Mouse (Mus musculus) thymus, adult 2 months (tissue): ENCODE results near the gene Ear1.
"Not testable (repeated sequence)": the region's sequence is repeated elsewhere in the genome, so short reads cannot be mapped to it uniquely, and the experiment has no call there.

Source experiments
- CTCF ChIP-seq: fragments of 200-500 bp; IDR thresholded peaks from 2 replicates; pipeline ENCODE4 v1.5.1; 2012; ENCODE audit warnings: mild to moderate bottlenecking, control low read depth, low read length, moderate library complexity, borderline replicate concordance; ENCODE audit not compliant: control insufficient read depth, poor library complexity, insufficient read depth; ENCODE audit errors: extremely low read depth
- POLR2A ChIP-seq: fragments of 200-500 bp; IDR thresholded peaks from 2 replicates; pipeline ENCODE4 v1.6.1; 2012; ENCODE audit warnings: mild to moderate bottlenecking, low read length, control low read depth, moderate library complexity; ENCODE audit not compliant: control insufficient read depth, poor library complexity, insufficient read depth; ENCODE audit errors: extremely low read depth

DNA sequence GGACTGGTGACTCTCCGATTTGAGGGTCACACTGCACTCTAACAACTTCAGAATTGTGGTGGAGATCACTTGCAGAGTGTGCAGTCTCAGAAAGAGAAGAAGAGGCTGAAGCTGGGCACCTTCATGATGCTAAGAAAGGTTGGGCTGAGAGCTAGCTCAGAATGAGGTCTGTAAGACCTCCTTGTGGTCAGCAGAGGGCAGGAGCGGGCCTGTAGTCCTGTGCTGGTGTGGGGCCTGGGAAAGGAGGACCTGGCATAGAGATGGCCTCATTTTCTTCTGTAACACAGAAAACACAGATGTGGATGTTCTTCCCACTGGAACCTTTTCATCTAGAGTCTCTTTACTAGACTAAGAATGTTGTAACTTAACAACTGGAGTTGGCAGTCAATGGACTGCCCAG is 53.4 kb downstream of the Ear1 start:
- not testable (repeated sequence) for TF ChIP-seq CTCF, POLR2A
